Mouse (Mus musculus): ENCODE data around the gene Fam114a1.

DNA sequence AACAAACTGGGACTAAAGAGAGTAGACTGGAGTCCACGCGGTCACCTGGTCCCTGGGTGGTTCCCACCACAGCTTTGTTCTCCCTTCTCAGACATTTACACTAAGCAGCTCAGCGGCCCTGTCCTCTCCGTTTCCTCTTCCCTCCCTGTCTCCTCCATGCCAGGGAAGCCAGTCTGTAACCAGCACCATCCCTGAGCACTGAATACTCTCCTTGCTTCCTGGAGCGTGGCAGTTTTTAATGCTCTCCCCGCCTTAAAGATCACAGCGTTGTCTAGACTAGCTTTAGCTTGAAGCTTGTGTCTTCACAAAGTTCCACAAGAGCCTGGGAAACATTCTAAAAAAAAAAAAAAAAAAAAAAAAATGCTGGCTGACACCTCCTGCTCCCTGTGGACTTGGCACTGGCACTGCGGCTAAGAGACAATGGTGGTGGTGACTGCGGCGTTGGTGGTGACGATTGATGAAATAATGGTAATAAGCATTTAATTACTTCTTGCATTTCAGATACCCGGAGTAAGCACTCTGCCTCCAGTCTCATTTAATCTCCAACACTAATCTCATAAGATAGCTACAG lies 77.5 kb downstream of the Fam114a1 start:
- TF ChIP-seq CTCF (IDR thresholded peaks at IDR 0.05; ENCODE audit: extremely low read depth, insufficient read depth, insufficient read length, insufficient replicate concordance), result no peak
- no peak for TF ChIP-seq POLR2A (IDR thresholded peaks at IDR 0.05; ENCODE audit: low read depth, low read length)

Measured in spleen, adult 2 months (tissue).